Mouse (Mus musculus): ENCODE data around the gene F2rl1. TPM values are rescaled to one million over a fixed set of nuclear protein-coding genes. Genes with fewer than 3 reads are reported as not detected.

The F2rl1 gene
- polyA plus RNA-seq, 1 experiment from 2014 or later, result 4.5 TPM

GRCm38 (mm10) chr13:95521029-95521428, 4.0 kb downstream of the F2rl1 start:
- 74% methylated on average over 6 of the region's 6 CpGs for WGBS
- Histone ChIP-seq H3K27ac (ENCODE audit: low read depth) (no peak overlapping the region), H3K9ac (no peak overlapping the region), H3K4me3 (ENCODE audit: low read depth, low read length) (no peak overlapping the region), H3K36me3 (ENCODE audit: insufficient read depth) (no peaks in the 10 kb centered on the region), H3K4me2 (no peak overlapping the region), H3K9me3 (ENCODE audit: low read depth, low read length) (no peaks in the 10 kb centered on the region), H3K4me1 (ENCODE audit: insufficient read depth) (0 out of 2 replicates have a peak, but pooled peaks cover 3% of the 10 kb centered on the region), H3K27me3 (ENCODE audit: insufficient read depth, low read length) (peaks cover 15% of the 10 kb centered on the region)
- TF ChIP-seq CTCF (IDR thresholded peaks at IDR 0.05; ENCODE audit: low read depth), result no peak
- ATAC-seq (ENCODE audit: insufficient read depth), result no peak
- DNase-seq, result no peak

GRCm38 (mm10) chr13:95514756-95515155, 10.3 kb downstream of the F2rl1 start:
- DNase-seq, result no peak
- H3K9ac ChIP-seq, result no peak overlapping the region

GRCm38 (mm10) chr13:95510054-95510453, 15.0 kb downstream of the F2rl1 start:
- Histone ChIP-seq H3K4me1 (ENCODE audit: insufficient read depth) (no peaks in the 10 kb centered on the region), H3K4me2 (no peak overlapping the region), H3K9ac (no peak overlapping the region), H3K9me3 (ENCODE audit: low read depth, low read length) (no peaks in the 10 kb centered on the region), H3K27me3 (ENCODE audit: insufficient read depth, low read length) (no peaks in the 10 kb centered on the region), H3K27ac (ENCODE audit: low read depth) (no peak overlapping the region), H3K36me3 (ENCODE audit: insufficient read depth) (no peaks in the 10 kb centered on the region), H3K4me3 (ENCODE audit: low read depth, low read length) (no peak overlapping the region)
- TF ChIP-seq CTCF (IDR thresholded peaks at IDR 0.05; ENCODE audit: low read depth), result no peak
- no peak for ATAC-seq (ENCODE audit: insufficient read depth)
- WGBS, result 89% methylated on average over 5 of the region's 5 CpGs
- DNase-seq, result no peak

More at GRCm38 (mm10) chr13:95514756-95515155, 10.3 kb downstream of the F2rl1 start:
- H3K27me3 ChIP-seq (ENCODE audit: insufficient read depth, low read length), result no peaks in the 10 kb centered on the region
- H3K36me3 ChIP-seq (ENCODE audit: insufficient read depth), result no peaks in the 10 kb centered on the region
- no peak overlapping the region for H3K4me3 ChIP-seq (ENCODE audit: low read depth, low read length)
- no peak overlapping the region for H3K27ac ChIP-seq (ENCODE audit: low read depth)
- no peak for TF ChIP-seq CTCF (IDR thresholded peaks at IDR 0.05; ENCODE audit: low read depth)
- H3K4me2 ChIP-seq, result no peak overlapping the region
- no peaks in the 10 kb centered on the region for H3K9me3 ChIP-seq (ENCODE audit: low read depth, low read length)
- no peak for ATAC-seq (ENCODE audit: insufficient read depth)
- H3K4me1 ChIP-seq (ENCODE audit: insufficient read depth), result no peaks in the 10 kb centered on the region
- WGBS, result 77% methylated on average over 4 of the region's 4 CpGs

DNA sequence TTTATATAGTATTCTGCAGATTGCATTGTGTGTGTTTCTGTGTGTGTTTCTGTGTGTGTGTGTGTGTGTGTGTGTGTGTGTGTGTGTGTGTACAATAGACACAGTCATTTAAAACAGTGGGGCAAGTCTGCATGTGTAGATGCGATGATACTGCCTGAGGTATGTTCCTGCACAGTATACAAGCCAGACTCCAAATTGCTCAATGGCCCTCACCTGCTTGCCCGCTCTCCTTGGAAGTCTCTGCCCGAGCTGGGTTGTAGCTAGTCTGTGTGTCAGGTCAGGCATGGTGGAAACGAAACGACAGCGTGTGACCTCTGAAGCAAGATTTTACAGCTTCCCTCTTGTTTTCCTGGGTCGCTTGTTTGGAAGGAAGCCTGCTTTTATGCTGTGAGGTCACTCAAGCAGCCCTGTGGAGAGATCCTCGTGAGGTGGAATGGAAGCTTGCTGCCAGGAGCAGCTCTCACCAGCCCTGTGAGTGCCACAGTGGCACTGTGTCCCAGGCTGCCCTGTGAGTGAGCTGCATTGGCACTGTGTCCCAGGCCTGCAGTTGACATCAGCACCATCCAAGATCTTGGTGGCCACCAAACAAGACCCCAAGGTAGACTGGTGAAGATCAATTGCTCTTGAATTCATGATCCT, 21.6 kb downstream of the F2rl1 start:
- H3K4me3 ChIP-seq (ENCODE audit: low read depth, low read length), result no peak overlapping the region
- WGBS, result 70% methylated on average over 8 of the region's 8 CpGs
- DNase-seq (no peak), ATAC-seq (ENCODE audit: insufficient read depth) (no peak)
- no peaks in the 10 kb centered on the region for H3K9me3 ChIP-seq (ENCODE audit: low read depth, low read length)
- H3K27ac ChIP-seq (ENCODE audit: low read depth), result no peak overlapping the region
- no peaks in the 10 kb centered on the region for H3K27me3 ChIP-seq (ENCODE audit: insufficient read depth, low read length)
- H3K4me1 ChIP-seq (ENCODE audit: insufficient read depth), result no peaks in the 10 kb centered on the region
- no peak for TF ChIP-seq CTCF (IDR thresholded peaks at IDR 0.05; ENCODE audit: low read depth)
- no peaks in the 10 kb centered on the region for H3K36me3 ChIP-seq (ENCODE audit: insufficient read depth)
- H3K4me2 ChIP-seq, result no peak overlapping the region
- no peak overlapping the region for H3K9ac ChIP-seq

- 86% methylated on average over 3 of the region's 3 CpGs for WGBS
- no peak overlapping the region for H3K9ac ChIP-seq
- peaks cover 11% of the 10 kb centered on the region for H3K4me1 ChIP-seq (ENCODE audit: insufficient read depth)
- H3K36me3 ChIP-seq (ENCODE audit: insufficient read depth), result no peaks in the 10 kb centered on the region
- ATAC-seq (ENCODE audit: insufficient read depth) (no peak), DNase-seq (no peak)
- no peaks in the 10 kb centered on the region for H3K27me3 ChIP-seq (ENCODE audit: insufficient read depth, low read length)
- TF ChIP-seq CTCF (IDR thresholded peaks at IDR 0.05; ENCODE audit: low read depth), result no peak
- H3K27ac ChIP-seq (ENCODE audit: low read depth), result no peak overlapping the region
- H3K4me3 ChIP-seq (ENCODE audit: low read depth, low read length), result no peak overlapping the region
- H3K4me2 ChIP-seq, result no peak overlapping the region
- H3K9me3 ChIP-seq (ENCODE audit: low read depth, low read length), result no peaks in the 10 kb centered on the region
These were observed 28.4 kb downstream of the F2rl1 start for GRCm38 (mm10) chr13:95496601-95497000.

DNA sequence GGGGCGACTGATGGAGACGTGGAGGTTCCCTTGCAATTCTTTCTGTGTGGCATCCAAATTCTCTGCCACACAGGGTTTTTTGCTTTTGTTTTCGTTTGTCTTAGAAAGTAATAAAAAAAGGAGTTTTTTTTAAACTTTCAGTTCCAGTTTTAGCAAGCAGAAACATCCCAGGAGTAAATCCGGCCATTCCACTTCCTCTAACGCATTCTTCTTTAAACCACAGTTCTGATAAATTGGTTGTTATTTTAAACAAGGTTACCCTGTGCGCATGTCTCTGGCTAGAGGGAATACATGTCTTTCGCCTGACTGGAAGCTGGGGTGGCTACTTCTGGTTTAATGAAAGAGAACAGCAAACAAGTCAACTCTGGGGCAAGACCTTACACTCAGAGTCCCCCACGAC, 30.2 kb downstream of the F2rl1 start:
- DNase-seq (peak; percentile 21), ATAC-seq (ENCODE audit: insufficient read depth) (no peak)
- Histone ChIP-seq H3K27ac (ENCODE audit: low read depth) (no peak overlapping the region), H3K36me3 (ENCODE audit: insufficient read depth) (no peaks in the 10 kb centered on the region), H3K4me3 (ENCODE audit: low read depth, low read length) (no peak overlapping the region), H3K27me3 (ENCODE audit: insufficient read depth, low read length) (no peaks in the 10 kb centered on the region), H3K4me2 (no peak overlapping the region), H3K9ac (0 out of 2 replicates have a peak overlapping the region, but pooled peaks have one; percentile 11), H3K9me3 (ENCODE audit: low read depth, low read length) (no peaks in the 10 kb centered on the region), H3K4me1 (ENCODE audit: insufficient read depth) (peaks cover 11% of the 10 kb centered on the region)
- TF ChIP-seq CTCF (IDR thresholded peaks at IDR 0.05; ENCODE audit: low read depth), result no peak
- WGBS, result 30% methylated on average over 8 of the region's 8 CpGs

- 57% methylated on average over 5 of the region's 5 CpGs for WGBS
- H3K36me3 ChIP-seq (ENCODE audit: insufficient read depth), result no peaks in the 10 kb centered on the region
- DNase-seq, result no peak
- H3K4me2 ChIP-seq, result no peak overlapping the region
- no peaks in the 10 kb centered on the region for H3K27me3 ChIP-seq (ENCODE audit: insufficient read depth, low read length)
- no peak for TF ChIP-seq CTCF (IDR thresholded peaks at IDR 0.05; ENCODE audit: low read depth)
- no peak for ATAC-seq (ENCODE audit: insufficient read depth)
- H3K9me3 ChIP-seq (ENCODE audit: low read depth, low read length), result no peaks in the 10 kb centered on the region
- no peak overlapping the region for H3K27ac ChIP-seq (ENCODE audit: low read depth)
- H3K4me3 ChIP-seq (ENCODE audit: low read depth, low read length), result no peak overlapping the region
- H3K9ac ChIP-seq, result no peak overlapping the region
- H3K4me1 ChIP-seq (ENCODE audit: insufficient read depth), result peaks cover 11% of the 10 kb centered on the region
These were observed 31.7 kb downstream of the F2rl1 start for GRCm38 (mm10) chr13:95493296-95493695.

Measured in lung, embryonic 14.5 days (tissue).